Mouse (Mus musculus) bone marrow macrophage, adult 2 months (primary cell): ENCODE data around the gene Ttc16.

ENCODE experiments used
- CTCF ChIP-seq: IDR thresholded peaks from 2 replicates; pipeline ENCODE4 v1.5.1; 2012; ENCODE audit warnings: low read depth, mild to moderate bottlenecking, low read length, moderate library complexity
- POLR2A ChIP-seq: IDR thresholded peaks from 2 replicates; pipeline ENCODE4 v1.6.1; 2012; ENCODE audit warnings: mild to moderate bottlenecking, low read depth, low read length, borderline replicate concordance

- TF ChIP-seq CTCF (no peak), POLR2A (no peak)
Measured at GRCm38 (mm10) chr2:32778081-32778480, 2.6 kb upstream of the Ttc16 start.
